Mouse (Mus musculus): ENCODE results near the gene Rpl12. TPM values are rescaled to one million over a fixed set of nuclear protein-coding genes. Genes with fewer than 3 reads are reported as not detected.

The Rpl12 gene
- polyA plus RNA-seq, 1 experiment, result 173 TPM

GRCm38 (mm10) chr2:32968024-32968614 lies 6.8 kb downstream of the Rpl12 start:
- Histone ChIP-seq H3K27me3 (ENCODE audit: control insufficient read depth) (no peaks in the 10 kb centered on the region), H3K36me3 (ENCODE audit: control insufficient read depth) (peaks cover 28% of the 10 kb centered on the region), H3K4me1 (ENCODE audit: control insufficient read depth) (peaks cover 52% of the 10 kb centered on the region), H3K9me3 (ENCODE audit: control insufficient read depth, low read length) (no peaks in the 10 kb centered on the region), H3K4me3 (replicated peaks) (peak overlapping the region; percentile 68)
- TF ChIP-seq TAL1 (IDR thresholded peaks at IDR 0.05; ENCODE audit: low read length) (no peak), GATA1 (IDR thresholded peaks at IDR 0.05; ENCODE audit: low read length) (no peak)

- H3K9me3 ChIP-seq (ENCODE audit: control insufficient read depth, low read length), result no peaks in the 10 kb centered on the region
- peaks cover 28% of the 10 kb centered on the region for H3K36me3 ChIP-seq (ENCODE audit: control insufficient read depth)
- no peak overlapping the region for H3K4me3 ChIP-seq (replicated peaks)
- no peaks in the 10 kb centered on the region for H3K27me3 ChIP-seq (ENCODE audit: control insufficient read depth)
- H3K4me1 ChIP-seq (ENCODE audit: control insufficient read depth), result peaks cover 40% of the 10 kb centered on the region
- TF ChIP-seq GATA1 (IDR thresholded peaks at IDR 0.05; ENCODE audit: low read length) (no peak), TAL1 (IDR thresholded peaks at IDR 0.05; ENCODE audit: low read length) (no peak)
Measured at GRCm38 (mm10) chr2:32969326-32969725, 8.0 kb downstream of the Rpl12 start.

DNA sequence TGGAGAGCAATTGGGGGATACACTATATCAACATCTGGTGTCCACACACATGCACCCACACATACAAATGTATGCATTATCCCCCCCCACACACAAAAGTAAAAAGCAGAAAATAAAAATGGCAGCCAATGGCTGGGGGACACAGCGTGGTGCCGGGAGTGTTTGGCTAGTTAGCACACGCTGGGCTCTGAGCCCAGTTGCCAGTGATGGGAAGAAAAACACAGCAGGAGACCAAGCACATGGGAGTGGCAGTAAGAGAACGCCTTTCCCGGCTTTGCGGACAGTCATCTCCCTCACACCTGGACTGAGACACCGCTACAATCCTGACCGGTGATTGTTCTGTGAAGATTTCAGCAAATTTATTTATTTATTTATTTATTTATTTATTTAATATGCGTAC lies 9.9 kb downstream of the Rpl12 start:
- no peak overlapping the region for H3K4me3 ChIP-seq (replicated peaks)
- H3K27me3 ChIP-seq (ENCODE audit: control insufficient read depth), result no peaks in the 10 kb centered on the region
- peaks cover 24% of the 10 kb centered on the region for H3K4me1 ChIP-seq (ENCODE audit: control insufficient read depth)
- no peaks in the 10 kb centered on the region for H3K9me3 ChIP-seq (ENCODE audit: control insufficient read depth, low read length)
- no peak for TF ChIP-seq GATA1 (IDR thresholded peaks at IDR 0.05; ENCODE audit: low read length)
- TF ChIP-seq TAL1 (IDR thresholded peaks at IDR 0.05; ENCODE audit: low read length), result no peak
- peaks cover 39% of the 10 kb centered on the region for H3K36me3 ChIP-seq (ENCODE audit: control insufficient read depth)

GRCm38 (mm10) chr2:32974216-32974615 lies 12.9 kb downstream of the Rpl12 start:
- peaks cover 46% of the 10 kb centered on the region for H3K36me3 ChIP-seq (ENCODE audit: control insufficient read depth)
- H3K9me3 ChIP-seq (ENCODE audit: control insufficient read depth, low read length), result no peaks in the 10 kb centered on the region
- TF ChIP-seq TAL1 (IDR thresholded peaks at IDR 0.05; ENCODE audit: low read length), result no peak
- TF ChIP-seq GATA1 (IDR thresholded peaks at IDR 0.05; ENCODE audit: low read length), result no peak
- peaks cover 23% of the 10 kb centered on the region for H3K4me1 ChIP-seq (ENCODE audit: control insufficient read depth)
- H3K4me3 ChIP-seq (replicated peaks), result no peak overlapping the region
- no peaks in the 10 kb centered on the region for H3K27me3 ChIP-seq (ENCODE audit: control insufficient read depth)

DNA sequence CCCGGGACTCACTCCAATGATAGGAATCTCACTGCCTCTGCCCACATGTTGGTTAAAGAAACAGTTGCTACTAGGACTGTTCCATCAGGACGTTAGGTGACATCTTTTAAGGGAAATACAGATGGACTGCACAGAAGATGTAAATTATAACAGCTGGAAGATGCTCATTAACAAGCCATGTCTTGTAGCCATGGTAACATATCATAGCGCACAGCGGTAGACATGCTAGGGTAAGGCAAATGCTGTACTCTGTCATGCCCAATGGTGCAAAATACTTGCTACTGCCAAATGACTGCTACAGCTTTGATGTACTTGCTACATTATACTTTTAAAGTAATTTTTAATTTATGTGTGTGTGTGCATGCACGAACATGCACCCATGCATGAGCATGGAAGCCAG lies 15.8 kb downstream of the Rpl12 start:
- Histone ChIP-seq H3K27me3 (ENCODE audit: control insufficient read depth) (no peaks in the 10 kb centered on the region), H3K4me3 (replicated peaks) (no peak overlapping the region), H3K9me3 (ENCODE audit: control insufficient read depth, low read length) (no peaks in the 10 kb centered on the region), H3K36me3 (ENCODE audit: control insufficient read depth) (peaks cover 50% of the 10 kb centered on the region), H3K4me1 (ENCODE audit: control insufficient read depth) (peaks cover 50% of the 10 kb centered on the region)
- no peak for TF ChIP-seq GATA1 (IDR thresholded peaks at IDR 0.05; ENCODE audit: low read length)

GRCm38 (mm10) chr2:32978675-32979074 lies 17.3 kb downstream of the Rpl12 start:
- Histone ChIP-seq H3K36me3 (ENCODE audit: control insufficient read depth) (peaks cover 36% of the 10 kb centered on the region), H3K4me3 (replicated peaks) (no peak overlapping the region), H3K4me1 (ENCODE audit: control insufficient read depth) (peaks cover 61% of the 10 kb centered on the region), H3K9me3 (ENCODE audit: control insufficient read depth, low read length) (no peaks in the 10 kb centered on the region), H3K27me3 (ENCODE audit: control insufficient read depth) (peaks cover 7% of the 10 kb centered on the region)
- TF ChIP-seq GATA1 (IDR thresholded peaks at IDR 0.05; ENCODE audit: low read length), result no peak
- TF ChIP-seq TAL1 (IDR thresholded peaks at IDR 0.05; ENCODE audit: low read length), result no peak

DNA sequence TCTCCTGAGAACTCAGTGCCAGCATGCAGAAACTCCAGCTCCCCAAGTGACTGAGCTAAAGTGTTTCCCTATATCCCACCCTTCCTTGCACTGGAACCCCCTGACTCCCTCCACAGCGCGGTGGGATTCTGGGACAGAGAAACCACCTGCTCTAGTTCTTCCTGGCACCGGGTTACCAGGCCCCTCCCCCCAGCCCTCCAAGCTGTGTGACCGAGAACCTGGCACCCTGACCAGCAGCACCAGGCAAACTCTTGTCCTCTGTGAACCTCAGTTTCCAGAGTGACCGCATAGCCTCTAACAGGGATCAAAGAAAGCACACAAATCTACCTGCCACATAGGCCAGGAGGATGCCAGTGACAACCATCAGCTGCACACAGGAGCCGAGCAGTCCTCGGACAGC lies 18.3 kb downstream of the Rpl12 start:
- H3K4me1 ChIP-seq (ENCODE audit: control insufficient read depth), result peaks cover 61% of the 10 kb centered on the region
- no peak overlapping the region for H3K4me3 ChIP-seq (replicated peaks)
- no peaks in the 10 kb centered on the region for H3K9me3 ChIP-seq (ENCODE audit: control insufficient read depth, low read length)
- H3K36me3 ChIP-seq (ENCODE audit: control insufficient read depth), result peaks cover 26% of the 10 kb centered on the region
- no peak for TF ChIP-seq GATA1 (IDR thresholded peaks at IDR 0.05; ENCODE audit: low read length)
- no peak for TF ChIP-seq TAL1 (IDR thresholded peaks at IDR 0.05; ENCODE audit: low read length)
- H3K27me3 ChIP-seq (ENCODE audit: control insufficient read depth), result peaks cover 15% of the 10 kb centered on the region

- Histone ChIP-seq H3K9me3 (ENCODE audit: control insufficient read depth, low read length) (no peaks in the 10 kb centered on the region), H3K4me1 (ENCODE audit: control insufficient read depth) (peaks cover 61% of the 10 kb centered on the region), H3K27me3 (ENCODE audit: control insufficient read depth) (peaks cover 17% of the 10 kb centered on the region), H3K36me3 (ENCODE audit: control insufficient read depth) (peaks cover 10% of the 10 kb centered on the region), H3K4me3 (replicated peaks) (peak overlapping the region; percentile 71)
- TF ChIP-seq GATA1 (IDR thresholded peaks at IDR 0.05; ENCODE audit: low read length), result no peak
- no peak for TF ChIP-seq TAL1 (IDR thresholded peaks at IDR 0.05; ENCODE audit: low read length)
Measured at GRCm38 (mm10) chr2:32981281-32981680, 19.9 kb downstream of the Rpl12 start.

DNA sequence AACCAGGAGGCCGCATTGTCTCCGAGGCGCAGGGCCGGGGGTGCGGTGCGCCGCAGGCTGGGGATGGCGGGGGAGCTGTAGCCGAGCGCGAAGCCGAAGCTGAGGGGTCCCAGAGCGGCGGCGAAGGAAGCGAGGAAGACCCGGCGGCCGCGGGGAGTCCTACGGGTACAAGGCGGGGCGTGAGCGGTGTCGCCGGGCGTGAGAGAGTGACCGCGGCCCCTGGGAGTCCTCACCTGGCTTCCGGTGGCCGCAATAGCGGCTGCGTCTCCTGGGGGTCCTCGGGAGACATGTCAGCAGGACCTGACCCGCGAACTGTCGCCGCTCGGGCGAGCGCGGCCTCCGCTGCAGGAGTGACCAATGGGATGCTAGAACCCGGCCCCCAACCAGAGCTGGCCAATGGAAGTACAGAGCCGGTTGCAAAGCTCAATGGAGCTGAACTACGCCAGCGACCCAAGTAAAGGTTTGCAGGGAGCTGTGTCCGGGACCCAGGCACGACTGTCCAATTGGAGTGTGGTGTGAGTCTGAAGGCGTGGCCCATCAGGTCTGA lies 20.4 kb downstream of the Rpl12 start, which contains the start of gene Slc2a8:
TSS of gene Slc2a8 (minus strand) at position 359 of the 547 bp plus-strand sequence.
- no peaks in the 10 kb centered on the region for H3K9me3 ChIP-seq (ENCODE audit: control insufficient read depth, low read length)
- peaks cover 17% of the 10 kb centered on the region for H3K27me3 ChIP-seq (ENCODE audit: control insufficient read depth)
- peak within 1 kb of the TSS; percentile 71 for H3K4me3 ChIP-seq (replicated peaks)
- TF ChIP-seq GATA1 (IDR thresholded peaks at IDR 0.05; ENCODE audit: low read length) (no peak), TAL1 (IDR thresholded peaks at IDR 0.05; ENCODE audit: low read length) (no peak)
- H3K4me1 ChIP-seq (ENCODE audit: control insufficient read depth), result peaks cover 61% of the 10 kb centered on the region
- H3K36me3 ChIP-seq (ENCODE audit: control insufficient read depth), result peaks cover 6% of the 10 kb centered on the region

Data from erythroblast, embryonic 14.5 days (primary cell).